Mouse (Mus musculus): ENCODE data around the gene Slc12a8. TPM values are rescaled to one million over a fixed set of nuclear protein-coding genes. Genes with fewer than 3 reads are reported as not detected.

Gene Slc12a8
- total and polyA plus RNA-seq, 3 experiments: 12.2 to 17.4 (median 16.5) TPM

- no peaks in the 10 kb centered on the region for H3K36me3 ChIP-seq (replicated peaks in 1 of 2; ENCODE audit: control insufficient read depth in 1 of 2, insufficient read depth in 1 of 2, low read length in 1 of 2)
- H3K79me2 ChIP-seq (replicated peaks; ENCODE audit: control insufficient read depth, extremely low read depth, insufficient read depth, poor library complexity, severe bottlenecking): peaks cover 9% of the 10 kb centered on the region
- peaks cover 6% of the 10 kb centered on the region for H3K9me3 ChIP-seq (replicated peaks; ENCODE audit: low read length)
- no peak overlapping the region for H3K9ac ChIP-seq (ENCODE audit: insufficient read depth, low read depth)
- dilution Hi-C loops (cut with MboI; ENCODE audit: extremely low pct_ligation_motif_present, extremely low pct_unique_long_range_greater_than_20kb, low sequenced_read_pairs): no loop called here
- no peak for TF ChIP-seq MAFK (IDR thresholded peaks at IDR 0.05; ENCODE audit: insufficient replicate concordance, low read length)
- no peak for TF ChIP-seq E2F4 (IDR thresholded peaks at IDR 0.05; ENCODE audit: insufficient replicate concordance, low read depth, low read length)
- no peak for TF ChIP-seq JUND (conservative IDR thresholded peaks at IDR 0.05; ENCODE audit: low read depth, low read length)
- TF ChIP-seq EP300 (IDR thresholded peaks at IDR 0.05; ENCODE audit: low read length): no peak
- no peak for TF ChIP-seq MYC (IDR thresholded peaks at IDR 0.05; ENCODE audit: low read depth, low read length)
- no peak for TF ChIP-seq BHLHE40 (IDR thresholded peaks at IDR 0.05; ENCODE audit: low read depth, low read length)
- TF ChIP-seq ZNF384 (IDR thresholded peaks at IDR 0.05; ENCODE audit: low read depth, low read length): no peak
- TF ChIP-seq POLR2A (IDR thresholded peaks at IDR 0.05; ENCODE audit: low read depth, low read length): no peak
- no peak overlapping the region for H3K4me2 ChIP-seq (ENCODE audit: insufficient read depth, low read depth, poor library complexity, severe bottlenecking)
- H3K4me1 ChIP-seq (ENCODE audit: control insufficient read depth in 1 of 2, insufficient read depth in 2 of 2): peaks cover 27 to 57% of the 10 kb centered on the region in 2 experiments
- H3K27me3 ChIP-seq (replicated peaks): no peaks in the 10 kb centered on the region
- H3K4me3 ChIP-seq (replicated peaks in 1 of 3; ENCODE audit: low read depth in 2 of 3, low read length in 2 of 3, poor library complexity in 1 of 3): no peak overlapping the region
- H3K27ac ChIP-seq (ENCODE audit: insufficient read depth, low read depth): no peak overlapping the region
- in situ Hi-C loops (cut with MboI; ENCODE audit: low pct_ligation_motif_present, low pct_unique_long_range_greater_than_20kb, low sequenced_read_pairs): loop anchor here (5.0 kb wide), 1 partner anchor 57 kb away; no protein-coding TSS in a partner anchor
- no peak for DNase-seq (ENCODE audit: extremely low read depth)
Measured at GRCm38 (mm10) chr16:33680271-33680670, 163.1 kb downstream of the Slc12a8 start.

- Histone ChIP-seq H3K4me1 (ENCODE audit: control insufficient read depth in 1 of 2, insufficient read depth in 2 of 2) (peaks cover 27 to 54% of the 10 kb centered on the region in 2 experiments), H3K4me3 (replicated peaks in 1 of 3; ENCODE audit: low read depth in 2 of 3, low read length in 2 of 3, poor library complexity in 1 of 3) (no peak overlapping the region), H3K27me3 (replicated peaks) (no peaks in the 10 kb centered on the region), H3K4me2 (ENCODE audit: insufficient read depth, low read depth, poor library complexity, severe bottlenecking) (no peak overlapping the region), H3K27ac (ENCODE audit: insufficient read depth, low read depth) (no peak overlapping the region), H3K9me3 (replicated peaks; ENCODE audit: low read length) (peaks cover 6% of the 10 kb centered on the region), H3K9ac (ENCODE audit: insufficient read depth, low read depth) (no peak overlapping the region), H3K79me2 (replicated peaks; ENCODE audit: control insufficient read depth, extremely low read depth, insufficient read depth, poor library complexity, severe bottlenecking) (peaks cover 14% of the 10 kb centered on the region), H3K36me3 (replicated peaks in 1 of 2; ENCODE audit: control insufficient read depth in 1 of 2, insufficient read depth in 1 of 2, low read length in 1 of 2) (no peaks in the 10 kb centered on the region)
- TF ChIP-seq JUN (IDR thresholded peaks at IDR 0.05; ENCODE audit: insufficient read depth, low read depth, low read length) (no peak), RAD21 (IDR thresholded peaks at IDR 0.05; ENCODE audit: low read depth, low read length) (no peak), ZNF384 (IDR thresholded peaks at IDR 0.05; ENCODE audit: low read depth, low read length) (no peak), E2F4 (IDR thresholded peaks at IDR 0.05; ENCODE audit: insufficient replicate concordance, low read depth, low read length) (no peak), MAX (IDR thresholded peaks at IDR 0.05; ENCODE audit: low read length) (no peak), IRF4 (IDR thresholded peaks at IDR 0.05; ENCODE audit: low read depth, low read length) (no peak), GABPA (IDR thresholded peaks at IDR 0.05; ENCODE audit: insufficient replicate concordance, low read depth, low read length) (no peak), BHLHE40 (IDR thresholded peaks at IDR 0.05; ENCODE audit: low read depth, low read length) (no peak), POLR2AphosphoS2 (IDR thresholded peaks at IDR 0.05; ENCODE audit: low read depth, low read length) (no peak), HCFC1 (IDR thresholded peaks at IDR 0.05; ENCODE audit: low read depth, low read length) (no peak), ZMIZ1 (IDR thresholded peaks at IDR 0.05; ENCODE audit: low read depth, low read length) (no peak), ZKSCAN1 (IDR thresholded peaks at IDR 0.05; ENCODE audit: borderline replicate concordance, low read depth, low read length) (no peak), NELFE (IDR thresholded peaks at IDR 0.05; ENCODE audit: low read depth, low read length) (no peak), PAX5 (IDR thresholded peaks at IDR 0.05; ENCODE audit: low read length) (no peak), SMC3 (IDR thresholded peaks at IDR 0.05; ENCODE audit: low read depth, low read length) (no peak), ZC3H11A (IDR thresholded peaks at IDR 0.05; ENCODE audit: low read depth, low read length) (no peak), RCOR1 (conservative IDR thresholded peaks at IDR 0.05; ENCODE audit: low read depth, low read length) (no peak)
- dilution Hi-C loops (cut with MboI; ENCODE audit: extremely low pct_ligation_motif_present, extremely low pct_unique_long_range_greater_than_20kb, low sequenced_read_pairs) (no loop called here), in situ Hi-C loops (cut with MboI; ENCODE audit: low pct_ligation_motif_present, low pct_unique_long_range_greater_than_20kb, low sequenced_read_pairs) (loop anchor here (5.0 kb wide), 1 partner anchor 56 kb away; no protein-coding TSS in a partner anchor)
- no peak for DNase-seq (ENCODE audit: extremely low read depth)
Measured at GRCm38 (mm10) chr16:33680816-33681215, 163.7 kb downstream of the Slc12a8 start.
